Mouse (Mus musculus): ENCODE measurements at regions not wholly inside any gene's neighbourhood (a gene's known extent, or its start where the extent isn't known, plus 50 kb on each side); places are given as distances from the start of the nearest gene placed in this dataset.

- no peak for DNase-seq (ENCODE audit: low read depth, low spot score)
Observed at GRCm38 (mm10) chr8:42144685-42145084, 727.8 kb upstream of the Frg1 start.

- DNase-seq (ENCODE audit: low read depth, low spot score): no peak
Observed at GRCm38 (mm10) chr8:42144220-42144619, 727.3 kb upstream of the Frg1 start.

GRCm38 (mm10) chr8:42107582-42107981 lies 690.7 kb upstream of the Frg1 start:
- DNase-seq (ENCODE audit: low read depth, low spot score): no peak

- no peak for DNase-seq (ENCODE audit: low read depth, low spot score)
Observed at GRCm38 (mm10) chr8:42069314-42069713, 652.4 kb upstream of the Frg1 start.

GRCm38 (mm10) chr8:42043526-42043925 lies 626.7 kb upstream of the Frg1 start:
- DNase-seq (ENCODE audit: low read depth, low spot score): no peak

- DNase-seq (ENCODE audit: low read depth, low spot score): no peak
Observed at GRCm38 (mm10) chr8:42039245-42039644, 622.4 kb upstream of the Frg1 start.

- no peak for DNase-seq (ENCODE audit: low read depth, low spot score)
Observed at GRCm38 (mm10) chr8:42026934-42027333, 610.1 kb upstream of the Frg1 start.

- DNase-seq (ENCODE audit: low read depth, low spot score): no peak
Observed at GRCm38 (mm10) chr8:42017786-42018185, 600.9 kb upstream of the Frg1 start.

- DNase-seq (ENCODE audit: low read depth, low spot score): no peak
Observed at GRCm38 (mm10) chr8:42003170-42003569, 586.3 kb upstream of the Frg1 start.

- DNase-seq (ENCODE audit: low read depth, low spot score): no peak
Observed at GRCm38 (mm10) chr8:41989040-41989501, 572.2 kb upstream of the Frg1 start.

- no peak for DNase-seq (ENCODE audit: low read depth, low spot score)
Observed at GRCm38 (mm10) chr8:41988216-41988615, 571.3 kb upstream of the Frg1 start.

- no peak for DNase-seq (ENCODE audit: low read depth, low spot score)
Observed at GRCm38 (mm10) chr8:41987417-41987816, 570.5 kb upstream of the Frg1 start.

GRCm38 (mm10) chr8:41972416-41972815 lies 555.5 kb upstream of the Frg1 start:
- no peak for DNase-seq (ENCODE audit: low read depth, low spot score)

GRCm38 (mm10) chr8:41970536-41970935 lies 553.7 kb upstream of the Frg1 start:
- DNase-seq (ENCODE audit: low read depth, low spot score): no peak

- no peak for DNase-seq (ENCODE audit: low read depth, low spot score)
Observed at GRCm38 (mm10) chr8:41969408-41969807, 552.5 kb upstream of the Frg1 start.

GRCm38 (mm10) chr8:41964088-41964487 lies 547.2 kb upstream of the Frg1 start:
- no peak for DNase-seq (ENCODE audit: low read depth, low spot score)

GRCm38 (mm10) chr8:41956878-41957277 lies 540.0 kb upstream of the Frg1 start:
- DNase-seq (ENCODE audit: low read depth, low spot score): no peak

GRCm38 (mm10) chr8:41950736-41951135 lies 533.9 kb upstream of the Frg1 start:
- DNase-seq (ENCODE audit: low read depth, low spot score): no peak

- no peak for DNase-seq (ENCODE audit: low read depth, low spot score)
Observed at GRCm38 (mm10) chr8:41939298-41939697, 522.4 kb upstream of the Frg1 start.

- no peak for DNase-seq (ENCODE audit: low read depth, low spot score)
Observed at GRCm38 (mm10) chr8:41921106-41921505, 504.2 kb upstream of the Frg1 start.

GRCm38 (mm10) chr8:41920536-41920935 lies 503.7 kb upstream of the Frg1 start:
- DNase-seq (ENCODE audit: low read depth, low spot score): no peak

GRCm38 (mm10) chr8:41878029-41878748 lies 461.3 kb upstream of the Frg1 start:
- DNase-seq (ENCODE audit: low read depth, low spot score): no peak

GRCm38 (mm10) chr8:41869681-41870356 lies 452.9 kb upstream of the Frg1 start:
- DNase-seq (ENCODE audit: low read depth, low spot score): no peak
